Mouse (Mus musculus) lung, adult 2 months (tissue): ENCODE measurements around the gene Foxd1. TPM values are rescaled to one million over a fixed set of nuclear protein-coding genes. Genes with fewer than 3 reads are reported as not detected.

ENCODE experiments used
- DNase-seq: peaks from one replicate; pipeline ENCODE4 v3.0.0; 2022
- H3K4me1 ChIP-seq: fragments of 200-500 bp; 2 replicates; pipeline ENCODE4 v1.6.1; 2011; ENCODE audit warnings: low read length; ENCODE audit not compliant: control insufficient read depth, insufficient read depth
- H3K4me3 ChIP-seq: fragments of 200-500 bp; replicated peaks from 2 replicates; pipeline ENCODE3; 2011; ENCODE audit warnings: low read depth, mild to moderate bottlenecking, control low read depth, low read length; ENCODE audit errors: extremely low read depth
- CTCF ChIP-seq: fragments of 200-500 bp; IDR thresholded peaks from 2 replicates; pipeline ENCODE4 v1.5.1; 2011; ENCODE audit warnings: mild to moderate bottlenecking, low read length, control low read depth; ENCODE audit not compliant: insufficient read depth
- POLR2A ChIP-seq: fragments of 200-500 bp; IDR thresholded peaks from 2 replicates; pipeline ENCODE4 v1.6.1; 2011; ENCODE audit warnings: low read depth, mild to moderate bottlenecking, control low read depth, low read length, borderline replicate concordance; ENCODE audit errors: extremely low read depth
- WGBS: fragments of 180-500 bp; shearing (Covaris S2); methylation state at CpG from one replicate; pipeline ENCODE4 v1.1.7; 2018; 5-methylcytosine and 5-hydroxymethylcytosine counted together
- polyA plus RNA-seq: library from polyadenylated mRNA; depleted of rRNA; stranded (reverse); fragments of >200 nt; gene quantifications from 2 replicates; pipeline ENCODE4 v1.2.3, GENCODE M21; 2012

Gene Foxd1
- polyA plus RNA-seq, 1 experiment = 0.12 TPM

DNA sequence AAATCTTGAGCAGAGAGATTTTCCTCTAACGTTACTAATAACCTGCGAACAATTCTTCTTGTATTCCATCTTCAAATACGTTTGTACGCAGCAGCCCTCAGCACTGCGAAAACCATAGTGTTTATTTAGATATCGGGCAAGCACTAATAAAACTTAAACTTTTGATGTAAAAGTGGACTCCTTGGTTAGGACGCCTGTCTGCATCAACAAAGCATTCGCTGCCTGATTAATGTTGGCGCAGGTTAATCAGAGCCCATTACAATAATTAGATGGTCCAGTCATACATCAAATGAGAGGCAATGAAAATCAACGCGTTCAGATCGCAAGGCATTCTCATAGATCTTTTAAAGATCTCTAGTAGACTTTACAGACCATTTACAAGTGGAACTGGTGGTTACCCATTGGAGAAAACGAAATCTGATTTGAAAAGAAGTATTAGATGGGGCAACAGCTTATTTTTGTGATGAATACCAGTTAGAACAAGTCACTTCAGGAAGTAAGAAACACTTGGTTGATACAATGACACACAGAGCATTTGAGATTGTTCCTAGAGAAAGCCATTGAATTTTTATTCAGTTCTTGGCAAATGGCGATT, 1.6 kb upstream of the Foxd1 start:
- no peak for DNase-seq
- TF ChIP-seq CTCF = no peak
- Histone ChIP-seq H3K4me3 (no peak overlapping the region), H3K4me1 (peaks cover 10% of the 10 kb centered on the region; the same call in 1 of the 2 replicates)
- 15% methylated on average over 14 of the region's 14 CpGs for WGBS

DNA sequence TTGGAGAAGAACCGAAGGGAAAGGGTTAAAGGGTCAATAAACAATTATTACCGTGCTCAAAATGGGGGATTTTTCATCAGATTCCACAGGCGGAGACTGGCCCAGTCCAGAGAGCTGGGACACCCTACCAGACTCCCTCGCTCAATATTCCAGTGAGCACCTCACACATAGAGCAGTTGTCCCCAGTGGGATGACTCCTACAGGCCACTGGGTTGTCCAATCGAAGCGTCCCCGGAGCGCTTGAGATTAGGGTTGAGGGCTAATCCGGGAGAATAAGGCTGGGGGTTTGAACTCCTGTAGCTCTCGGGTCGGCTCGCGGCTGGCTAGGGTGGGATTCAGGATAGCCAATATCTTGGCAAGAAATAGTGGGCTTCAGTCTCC, 343 bp upstream of the Foxd1 start:
- H3K4me3 ChIP-seq = peak overlapping the region; percentile 3
- DNase-seq = peak; percentile 35
- peaks cover 10% of the 10 kb centered on the region; the same call in 1 of the 2 replicates for H3K4me1 ChIP-seq
- 4% methylated on average over 13 of the region's 13 CpGs for WGBS
- no peak for TF ChIP-seq CTCF
- no peak for TF ChIP-seq POLR2A

GRCm38 (mm10) chr13:98354871-98355558, 973 bp downstream of the Foxd1 start:
- Histone ChIP-seq H3K4me1 (peaks cover 10% of the 10 kb centered on the region; the same call in 1 of the 2 replicates), H3K4me3 (no peak overlapping the region)
- TF ChIP-seq CTCF = no peak
- no peak for TF ChIP-seq POLR2A
- under 1% methylated on average over 87 of the region's 102 CpGs for WGBS
- DNase-seq = peak; percentile 35

- TF ChIP-seq CTCF (no peak), POLR2A (no peak)
- WGBS = 2% methylated on average over 54 of the region's 81 CpGs
- Histone ChIP-seq H3K4me3 (no peak overlapping the region), H3K4me1 (peaks cover 10% of the 10 kb centered on the region; the same call in 1 of the 2 replicates)
- DNase-seq = peak; percentile 25
These were observed 1.6 kb downstream of the Foxd1 start for GRCm38 (mm10) chr13:98355559-98356111.

GRCm38 (mm10) chr13:98356176-98356972, 2.3 kb downstream of the Foxd1 start:
- Histone ChIP-seq H3K4me1 (peaks cover 10% of the 10 kb centered on the region; the same call in 1 of the 2 replicates), H3K4me3 (no peak overlapping the region)
- TF ChIP-seq POLR2A (no peak), CTCF (no peak)
- 18% methylated on average over 9 of the region's 9 CpGs for WGBS
- DNase-seq = no peak

- WGBS = 27% methylated on average over 6 of the region's 6 CpGs
- H3K4me1 ChIP-seq = peaks cover 10% of the 10 kb centered on the region; the same call in 1 of the 2 replicates
- TF ChIP-seq CTCF (no peak), POLR2A (no peak)
- no peak for DNase-seq
- H3K4me3 ChIP-seq = no peak overlapping the region
These were observed 3.0 kb downstream of the Foxd1 start for GRCm38 (mm10) chr13:98356973-98357425.

DNA sequence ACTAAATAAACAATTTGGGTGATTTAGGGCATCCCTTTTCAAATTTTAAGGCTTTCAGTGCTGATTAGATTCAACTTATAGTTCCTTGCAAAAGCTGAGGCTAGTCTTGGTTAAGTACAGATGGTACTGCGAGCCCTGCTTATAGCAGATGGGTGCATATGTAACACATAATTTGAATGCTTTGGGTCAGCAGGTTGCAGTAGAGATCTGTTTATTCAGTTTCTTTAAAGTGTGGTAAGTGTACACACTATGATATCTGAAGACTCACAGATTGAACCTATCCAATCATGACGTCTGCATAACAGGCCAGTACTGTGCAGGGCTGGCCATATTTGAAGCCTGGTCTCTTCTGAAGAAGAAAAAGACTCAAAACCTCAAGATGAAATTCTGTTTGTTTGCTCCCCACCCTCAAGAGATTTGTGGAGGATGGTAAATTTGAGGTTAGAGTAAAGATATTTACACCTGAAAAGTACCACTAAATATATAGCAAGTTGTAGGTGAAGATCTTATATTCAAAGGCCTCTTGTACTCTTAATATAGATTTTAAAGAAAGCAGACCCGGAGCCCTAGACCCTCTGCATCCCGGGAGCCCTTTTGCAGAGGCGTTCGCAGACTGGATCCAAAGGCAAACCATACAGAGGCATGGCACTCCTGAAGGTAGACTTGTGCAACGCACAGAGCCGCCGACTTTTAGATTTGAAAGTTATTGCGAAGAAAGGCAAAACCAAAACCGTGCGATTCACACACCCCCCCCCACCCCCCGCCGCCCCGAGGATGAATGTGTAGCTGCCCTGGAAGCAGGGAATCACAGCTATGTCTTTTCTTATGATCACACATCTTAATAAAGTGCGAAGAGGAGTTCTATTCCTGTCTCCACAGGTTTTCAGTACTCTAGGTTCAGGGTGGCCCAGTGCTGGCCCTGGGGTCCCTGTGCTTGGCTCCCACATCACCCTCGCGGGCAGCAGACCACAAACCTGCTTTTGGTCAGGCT, 3.7 kb downstream of the Foxd1 start:
- WGBS = 18% methylated on average over 18 of the region's 18 CpGs
- H3K4me1 ChIP-seq = peaks cover 10% of the 10 kb centered on the region; the same call in 1 of the 2 replicates
- no peak for DNase-seq
- TF ChIP-seq CTCF = no peak
- TF ChIP-seq POLR2A = no peak
- H3K4me3 ChIP-seq = no peak overlapping the region

- Histone ChIP-seq H3K4me3 (no peak overlapping the region), H3K4me1 (peaks cover 9% of the 10 kb centered on the region; the same call in 1 of the 2 replicates)
- TF ChIP-seq POLR2A = no peak
- TF ChIP-seq CTCF = no peak
- no peak for DNase-seq
- 15% methylated on average over 23 of the region's 23 CpGs for WGBS
These were observed 4.6 kb downstream of the Foxd1 start for GRCm38 (mm10) chr13:98358424-98359181.
